Mouse (Mus musculus): Measurements from ENCODE around the gene Pcsk6. TPM values are rescaled to one million over a fixed set of nuclear protein-coding genes. Genes with fewer than 3 reads are reported as not detected.

Gene Pcsk6
- polyA plus RNA-seq (2017; shearing (Covaris generic)), result not detected

GRCm38 (mm10) chr7:65861591-65862472 lies at the start of gene Pcsk6:
Gene Pcsk6 (plus strand): TSS chr7:65861734.

GRCm38 (mm10) chr7:66043552-66044459 lies 182.3 kb downstream of the Pcsk6 start, which contains the start of gene Gm45213:
Gene Gm45213 (plus strand): TSS chr7:66043602.

GRCm38 (mm10) chr7:66058703-66059102 lies 197.2 kb downstream of the Pcsk6 start, which contains the start of gene Snrpa1:
Gene Snrpa1 (plus strand): TSS chr7:66059003.

GRCm38 (mm10) chr7:66079364-66080230 lies 218.1 kb downstream of the Pcsk6 start, which contains the start of gene Selenos:
Gene Selenos (plus strand): TSS chr7:66079649.

Other genes with a start within 250 kb of the Pcsk6 start
- 1.7 TPM for gene Tarsl2, start 216.8 kb upstream of the Pcsk6 start, polyA plus RNA-seq (2017; shearing (Covaris generic))
- gene Tm2d3, start 170.6 kb upstream of the Pcsk6 start, polyA plus RNA-seq (2017; shearing (Covaris generic)), result 128 TPM
- not detected for gene Gm45213, start 181.9 kb downstream of the Pcsk6 start, polyA plus RNA-seq (2017; shearing (Covaris generic))
- 122 TPM for gene Snrpa1, start 197.3 kb downstream of the Pcsk6 start, polyA plus RNA-seq (2017; shearing (Covaris generic))
- gene Selenos, start 217.9 kb downstream of the Pcsk6 start, polyA plus RNA-seq (2017; shearing (Covaris generic)), result 158 TPM
- 1.7 TPM for gene Chsy1, start 247.8 kb downstream of the Pcsk6 start, polyA plus RNA-seq (2017; shearing (Covaris generic))

All from inflammation-experienced regulatory T-cells, adult 16 weeks (primary cell).